Mouse (Mus musculus): ENCODE results near the gene Sept8. TPM values are rescaled to one million over a fixed set of nuclear protein-coding genes. Genes with fewer than 3 reads are reported as not detected.

Sept8 gene
- polyA plus RNA-seq, 1 experiment, result 15.6 TPM

GRCm38 (mm10) chr11:53478383-53479170, 40.5 kb upstream of the Sept8 start:
- DNase-seq, result peak; percentile 29
- H3K4me3 ChIP-seq (ENCODE audit: insufficient read depth, low read depth, low read length), result peak overlapping the region; percentile 38
- WGBS, result 9% methylated on average over 79 of the region's 79 CpGs
- peaks cover 3% of the 10 kb centered on the region; the same call in 1 of the 2 replicates for H3K27me3 ChIP-seq (replicated peaks; ENCODE audit: control insufficient read depth, insufficient read depth, low read length)
- no peak overlapping the region for H3K27ac ChIP-seq (ENCODE audit: insufficient read depth, low read depth, low read length)
- no peaks in the 10 kb centered on the region for H3K36me3 ChIP-seq (ENCODE audit: control insufficient read depth, insufficient read depth, low read length)
- TF ChIP-seq CTCF (conservative IDR thresholded peaks at IDR 0.05; ENCODE audit: insufficient read depth, insufficient read length, low read depth, low read length), result no peak
- no peak for TF ChIP-seq POLR2A (IDR thresholded peaks at IDR 0.05; ENCODE audit: low read depth, low read length)
- H3K4me1 ChIP-seq (ENCODE audit: control insufficient read depth, insufficient read depth, low read length), result no peaks in the 10 kb centered on the region

GRCm38 (mm10) chr11:53479171-53479782, 39.8 kb upstream of the Sept8 start:
- no peak for TF ChIP-seq CTCF (conservative IDR thresholded peaks at IDR 0.05; ENCODE audit: insufficient read depth, insufficient read length, low read depth, low read length)
- no peak for TF ChIP-seq POLR2A (IDR thresholded peaks at IDR 0.05; ENCODE audit: low read depth, low read length)
- H3K4me3 ChIP-seq (ENCODE audit: insufficient read depth, low read depth, low read length), result peak overlapping the region; percentile 38
- H3K27me3 ChIP-seq (replicated peaks; ENCODE audit: control insufficient read depth, insufficient read depth, low read length), result peaks cover 3% of the 10 kb centered on the region; the same call in 1 of the 2 replicates
- DNase-seq, result peak; percentile 14
- no peaks in the 10 kb centered on the region for H3K36me3 ChIP-seq (ENCODE audit: control insufficient read depth, insufficient read depth, low read length)
- 2% methylated on average over 62 of the region's 62 CpGs for WGBS
- H3K27ac ChIP-seq (ENCODE audit: insufficient read depth, low read depth, low read length), result peak overlapping the region; percentile 26
- no peaks in the 10 kb centered on the region for H3K4me1 ChIP-seq (ENCODE audit: control insufficient read depth, insufficient read depth, low read length)

GRCm38 (mm10) chr11:53479783-53480301, 39.2 kb upstream of the Sept8 start, which contains the start of the genes Gm9945 and Sowaha:
Gene Gm9945, plus strand, starts transcription at chr11:53480166.
Gene Sowaha, minus strand, starts transcription at chr11:53480274.
- 2% methylated on average over 40 of the region's 40 CpGs for WGBS

GRCm38 (mm10) chr11:53481088-53481730, 37.8 kb upstream of the Sept8 start:
- H3K36me3 ChIP-seq (ENCODE audit: control insufficient read depth, insufficient read depth, low read length), result no peaks in the 10 kb centered on the region
- H3K4me3 ChIP-seq (ENCODE audit: insufficient read depth, low read depth, low read length), result no peak overlapping the region
- no peaks in the 10 kb centered on the region for H3K4me1 ChIP-seq (ENCODE audit: control insufficient read depth, insufficient read depth, low read length)
- H3K27ac ChIP-seq (ENCODE audit: insufficient read depth, low read depth, low read length), result no peak overlapping the region
- 83% methylated on average over 4 of the region's 4 CpGs for WGBS
- TF ChIP-seq CTCF (conservative IDR thresholded peaks at IDR 0.05; ENCODE audit: insufficient read depth, insufficient read length, low read depth, low read length) (no peak), POLR2A (IDR thresholded peaks at IDR 0.05; ENCODE audit: low read depth, low read length) (no peak)
- no peak for DNase-seq
- H3K27me3 ChIP-seq (replicated peaks; ENCODE audit: control insufficient read depth, insufficient read depth, low read length), result peaks cover 3% of the 10 kb centered on the region; the same call in 1 of the 2 replicates

More at GRCm38 (mm10) chr11:53479783-53480301, 39.2 kb upstream of the Sept8 start, which contains the start of the genes Gm9945 and Sowaha:
- 0 out of 2 replicates have a peak, but pooled peaks have one; percentile 6 for TF ChIP-seq CTCF (conservative IDR thresholded peaks at IDR 0.05; ENCODE audit: insufficient read depth, insufficient read length, low read depth, low read length)
- no peak for TF ChIP-seq POLR2A (IDR thresholded peaks at IDR 0.05; ENCODE audit: low read depth, low read length)
- Histone ChIP-seq H3K27ac (ENCODE audit: insufficient read depth, low read depth, low read length) (peak within 1 kb of the TSS; percentile 56), H3K27me3 (replicated peaks; ENCODE audit: control insufficient read depth, insufficient read depth, low read length) (peaks cover 3% of the 10 kb centered on the region; the same call in 1 of the 2 replicates), H3K4me1 (ENCODE audit: control insufficient read depth, insufficient read depth, low read length) (no peaks in the 10 kb centered on the region), H3K4me3 (ENCODE audit: insufficient read depth, low read depth, low read length) (peak within 1 kb of the TSS; percentile 38), H3K36me3 (ENCODE audit: control insufficient read depth, insufficient read depth, low read length) (no peaks in the 10 kb centered on the region)
- peak; percentile 74 for DNase-seq

DNA sequence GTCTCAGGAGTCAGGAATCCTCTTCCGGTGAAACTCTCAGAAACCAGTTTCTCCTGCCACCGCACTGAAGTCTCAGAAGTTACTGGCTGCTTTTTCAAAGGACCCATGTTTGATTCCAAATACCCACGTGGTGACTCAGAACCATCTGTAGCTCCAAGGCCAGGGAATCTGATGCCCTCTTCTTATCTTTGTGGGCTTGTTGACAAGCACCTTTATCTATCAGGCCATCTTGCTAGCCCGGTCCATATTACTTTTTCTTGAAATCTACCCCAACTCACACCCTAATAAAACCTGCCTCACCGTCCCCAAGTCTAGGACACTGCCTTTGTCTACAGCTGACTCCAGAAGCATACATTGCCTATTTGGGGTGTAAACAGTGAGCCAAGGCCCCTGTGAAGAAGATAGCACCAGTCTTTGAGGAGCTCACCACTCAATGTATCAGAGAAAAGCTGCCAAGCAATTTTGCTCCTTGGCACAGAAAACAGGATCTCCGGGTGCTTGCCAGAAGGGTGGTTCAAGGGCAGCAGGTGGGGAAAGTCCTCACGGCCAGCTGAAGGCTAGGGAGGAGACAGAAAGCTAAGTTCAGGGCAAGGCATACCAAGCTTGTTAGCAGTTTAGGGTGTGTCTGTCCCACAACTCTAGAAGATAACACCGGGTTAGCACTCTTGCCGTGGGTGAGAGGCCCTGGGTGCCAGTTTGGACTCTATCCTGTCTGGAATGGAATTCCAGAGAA, 35.7 kb upstream of the Sept8 start:
- Histone ChIP-seq H3K36me3 (ENCODE audit: control insufficient read depth, insufficient read depth, low read length) (no peaks in the 10 kb centered on the region), H3K27ac (ENCODE audit: insufficient read depth, low read depth, low read length) (no peak overlapping the region), H3K4me1 (ENCODE audit: control insufficient read depth, insufficient read depth, low read length) (no peaks in the 10 kb centered on the region), H3K27me3 (replicated peaks; ENCODE audit: control insufficient read depth, insufficient read depth, low read length) (peaks cover 3% of the 10 kb centered on the region; the same call in 1 of the 2 replicates), H3K4me3 (ENCODE audit: insufficient read depth, low read depth, low read length) (no peak overlapping the region)
- no peak for TF ChIP-seq POLR2A (IDR thresholded peaks at IDR 0.05; ENCODE audit: low read depth, low read length)
- TF ChIP-seq CTCF (conservative IDR thresholded peaks at IDR 0.05; ENCODE audit: insufficient read depth, insufficient read length, low read depth, low read length), result no peak
- 66% methylated on average over 9 of the region's 9 CpGs for WGBS
- DNase-seq, result peak; percentile 58

DNA sequence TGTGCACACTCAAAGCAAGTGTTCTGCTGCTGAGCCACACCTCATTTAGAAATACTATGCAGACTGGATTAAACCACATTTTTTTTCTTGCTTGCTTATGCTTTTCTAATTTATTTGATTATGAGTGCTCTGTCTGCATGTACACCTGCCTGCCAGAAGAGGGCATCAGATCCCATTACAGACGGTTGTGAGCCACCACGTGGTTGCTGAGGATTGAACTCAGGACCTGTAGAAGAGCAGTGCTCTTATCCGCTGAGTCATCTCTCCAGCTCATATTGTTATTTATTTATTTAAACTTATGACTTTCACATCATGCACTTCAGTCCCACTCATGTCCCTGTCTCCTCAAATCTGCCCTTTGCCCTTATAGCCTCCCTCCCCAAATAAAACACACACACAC, 33.3 kb upstream of the Sept8 start:
- 44% methylated on average over 3 of the region's 3 CpGs for WGBS
- no peaks in the 10 kb centered on the region for H3K36me3 ChIP-seq (ENCODE audit: control insufficient read depth, insufficient read depth, low read length)
- H3K4me1 ChIP-seq (ENCODE audit: control insufficient read depth, insufficient read depth, low read length), result no peaks in the 10 kb centered on the region
- no peak overlapping the region for H3K27ac ChIP-seq (ENCODE audit: insufficient read depth, low read depth, low read length)
- no peak overlapping the region for H3K4me3 ChIP-seq (ENCODE audit: insufficient read depth, low read depth, low read length)
- TF ChIP-seq POLR2A (IDR thresholded peaks at IDR 0.05; ENCODE audit: low read depth, low read length) (no peak), CTCF (conservative IDR thresholded peaks at IDR 0.05; ENCODE audit: insufficient read depth, insufficient read length, low read depth, low read length) (peak; percentile 40)
- DNase-seq, result no peak
- no peaks in the 10 kb centered on the region for H3K27me3 ChIP-seq (replicated peaks; ENCODE audit: control insufficient read depth, insufficient read depth, low read length)

Data from kidney, adult 2 months (tissue).